12 mouse cellular contexts compared by ENCODE assay signal in the genomic region with DNA sequence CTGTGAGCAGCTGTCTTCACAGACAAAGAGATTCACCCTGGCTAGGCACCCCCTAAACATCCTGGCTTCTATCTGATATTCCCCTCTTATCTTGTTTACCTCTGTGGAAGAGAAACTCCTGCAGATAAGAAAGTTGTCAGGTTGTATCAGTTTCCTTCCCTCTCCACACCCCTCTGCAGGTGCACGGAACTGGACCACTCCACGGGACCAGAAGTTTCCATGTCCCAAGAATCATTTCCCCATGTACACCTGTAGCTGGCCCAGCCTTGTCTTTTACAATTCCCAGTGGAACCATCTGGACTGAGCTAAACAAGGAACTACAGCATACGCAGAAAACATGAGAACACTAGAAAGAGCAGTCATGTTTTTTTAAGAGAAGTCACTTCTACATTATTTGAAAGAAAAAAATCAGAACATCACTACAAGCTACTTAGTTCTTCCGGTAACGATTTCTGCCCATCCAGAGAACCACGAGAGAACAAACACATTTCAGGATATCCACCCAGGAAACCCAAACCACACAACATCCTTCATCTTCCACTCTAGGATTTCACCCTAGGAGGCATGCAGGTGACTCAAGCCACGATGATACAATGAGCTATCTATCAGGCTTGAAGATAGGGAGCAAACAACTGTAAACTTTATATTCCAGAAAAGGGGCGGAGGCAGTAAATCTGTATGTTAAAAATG.
A peak's percentile ranks its signal among the peaks of the same experiment; 100 is the strongest.
DNase-seq lines count a peak whose midpoint lies in the region; ATAC-seq lines count a peak whose summit lies in the region.
"Had no signal": no experiment of that assay in that cellular context is flagged by ENCODE, and none has a peak within 500 bp of the region (broad histone marks: within the 10 kb centered on the region; RNA-seq: fewer than 3 reads in every experiment).

No protein-coding gene starts in this region.

- ATAC-seq in heart, embryonic 13.5 days (ENCODE audit: extremely low read depth, insufficient number of reproducible peaks, low FRiP score, low TSS enrichment) = no peak
- no peak for ATAC-seq in neural tube, embryonic 11.5 days (ENCODE audit: insufficient read depth, low FRiP score, low TSS enrichment)
- no peak for ATAC-seq in limb, embryonic 13.5 days (ENCODE audit: low FRiP score, low read depth)

- H3K4me2 ChIP-seq in heart, embryonic 13.5 days = peak overlapping the region; percentile 83
- peak overlapping the region; percentile 57; the same call in 1 of the 2 replicates for H3K4me2 ChIP-seq in neural tube, embryonic 11.5 days (ENCODE audit: low read depth)
- peak overlapping the region; percentile 59 for H3K4me2 ChIP-seq in limb, embryonic 13.5 days (replicated peaks)

- 65% methylated on average over 8 of the region's 8 CpGs for WGBS in heart, embryonic 13.5 days
- WGBS in neural tube, embryonic 11.5 days = 77% methylated on average over 8 of the region's 8 CpGs
- 47% methylated on average over 8 of the region's 8 CpGs for WGBS in limb, embryonic 13.5 days

- H3K27ac ChIP-seq in heart, embryonic 13.5 days (replicated peaks) = no peak overlapping the region
- H3K27ac ChIP-seq in neural tube, embryonic 11.5 days (ENCODE audit: low read depth, low read length) = no peak overlapping the region
- no peak overlapping the region for H3K27ac ChIP-seq in limb, embryonic 13.5 days
- H3K27ac ChIP-seq: macrophage had no signal

- no peaks in the 10 kb centered on the region for H3K9me3 ChIP-seq in heart, embryonic 13.5 days
- H3K9me3 ChIP-seq in neural tube, embryonic 11.5 days (ENCODE audit: control insufficient read depth, low read length) = no peaks in the 10 kb centered on the region
- H3K9me3 ChIP-seq in limb, embryonic 13.5 days = no peaks in the 10 kb centered on the region

- H3K9ac ChIP-seq in heart, embryonic 13.5 days = 0 out of 2 replicates have a peak overlapping the region, but pooled peaks have one; percentile 78
- no peak overlapping the region for H3K9ac ChIP-seq in neural tube, embryonic 11.5 days (ENCODE audit: low read length)
- H3K9ac ChIP-seq in limb, embryonic 13.5 days = no peak overlapping the region

- peaks cover 28% of the 10 kb centered on the region for H3K4me1 ChIP-seq in heart, embryonic 13.5 days
- peaks cover 18% of the 10 kb centered on the region for H3K4me1 ChIP-seq in neural tube, embryonic 11.5 days (ENCODE audit: control insufficient read depth, insufficient read depth, low read length)
- peaks cover 35% of the 10 kb centered on the region for H3K4me1 ChIP-seq in limb, embryonic 13.5 days

- no peaks in the 10 kb centered on the region for H3K27me3 ChIP-seq in heart, embryonic 13.5 days (replicated peaks)
- no peaks in the 10 kb centered on the region for H3K27me3 ChIP-seq in neural tube, embryonic 11.5 days (ENCODE audit: control insufficient read depth, insufficient read depth, low read length)
- H3K27me3 ChIP-seq in limb, embryonic 13.5 days = peaks cover 11% of the 10 kb centered on the region; the same call in 1 of the 2 replicates

- intact Hi-C loops in left cerebral cortex, postnatal 36 days (cut with DNase I) = loop anchor here (5.0 kb wide), 1 partner anchor 34 kb away; no protein-coding TSS in a partner anchor

- no peak for DNase-seq in heart, postnatal 4 days
- no peak for DNase-seq in neural tube, embryonic 11.5 days (ENCODE audit: low spot score)
- DNase-seq in neural tube, embryonic 10.5 days (ENCODE audit: extremely low spot score, low spot score) = no peak
- no peak for DNase-seq in right cerebral cortex, adult 18-20 months
- no peak for DNase-seq in gastrocnemius, postnatal 25 days
- no peak for DNase-seq in left cerebral cortex, postnatal 36 days (ENCODE audit: low spot score in 2 of 2)
- DNase-seq: adrenal gland, postnatal 25 days; heart, adult 18-20 months; right cerebral cortex, postnatal 14 days had no signal

- H3K36me3 ChIP-seq in heart, embryonic 13.5 days = no peaks in the 10 kb centered on the region
- no peaks in the 10 kb centered on the region for H3K36me3 ChIP-seq in neural tube, embryonic 11.5 days (ENCODE audit: control insufficient read depth, insufficient read depth, low read length)
- H3K36me3 ChIP-seq in limb, embryonic 13.5 days = no peaks in the 10 kb centered on the region

- peak overlapping the region; percentile 51 for H3K4me3 ChIP-seq in heart, embryonic 13.5 days
- no peak overlapping the region for H3K4me3 ChIP-seq in neural tube, embryonic 11.5 days (ENCODE audit: low read depth, low read length)
- H3K4me3 ChIP-seq in limb, embryonic 13.5 days = peak overlapping the region; percentile 32
